Mouse (Mus musculus) liver, embryonic 14.5 days (tissue): ENCODE measurements around the gene Ank2. TPM values are rescaled to one million over a fixed set of nuclear protein-coding genes. Genes with fewer than 3 reads are reported as not detected.

Experiments
- ATAC-seq: fragments of 200-750 bp; cut with Nextera tagmentation; 2 replicates; pipeline ENCODE4 v1.8.0; 2017; ENCODE audit warnings: moderate number of reproducible peaks, mild to moderate bottlenecking, moderate library complexity; ENCODE audit not compliant: insufficient read depth
- DNase-seq, 3 experiments: peaks; one replicate each; pipeline ENCODE4 v3.0.0-alpha.2; 2012 to 2013; ENCODE audit warnings: low read depth in 3 of 3, low spot score in 3 of 3
- H3K27ac ChIP-seq: fragments of 300-500 bp; sonication (generic); 2 replicates; pipeline ENCODE4 v1.5.1; 2014; ENCODE audit warnings: moderate library complexity, mild to moderate bottlenecking, control low read depth, inconsistent platforms
- H3K27me3 ChIP-seq: fragments of 300-500 bp; sonication (generic); 2 replicates; pipeline ENCODE4 v1.6.1; 2014; ENCODE audit warnings: mild to moderate bottlenecking, low read length, moderate library complexity; ENCODE audit not compliant: control insufficient read depth, insufficient read depth
- H3K36me3 ChIP-seq: fragments of 300-500 bp; sonication (generic); replicated peaks from 2 replicates; pipeline ENCODE4 v1.6.1; 2014; ENCODE audit warnings: low read depth; ENCODE audit not compliant: control insufficient read depth, insufficient read depth
- H3K4me1 ChIP-seq, 2 experiments: fragments of 200-500 bp in 1 of 2; fragments of 300-500 bp in 1 of 2; sonication (generic) in 1 of 2; replicated peaks; 2 replicates each; pipeline ENCODE4 v1.6.1; 2012 to 2014; ENCODE audit warnings: antibody characterized with exemption in 1 of 2, inconsistent platforms in 1 of 2, low read length in 1 of 2; ENCODE audit not compliant: control insufficient read depth in 2 of 2, insufficient read depth in 2 of 2
- H3K4me2 ChIP-seq: fragments of 300-500 bp; sonication (generic); 2 replicates; pipeline ENCODE4 v1.6.1; 2014; ENCODE audit warnings: low read depth, mild to moderate bottlenecking, control low read depth, moderate library complexity
- H3K4me3 ChIP-seq, 2 experiments: fragments of 200-500 bp in 1 of 2; fragments of 300-500 bp in 1 of 2; sonication (generic) in 1 of 2; 2 replicates each; pipeline ENCODE4 v1.5.1; 2012 to 2014; ENCODE audit warnings: low read depth in 2 of 2, low read length in 2 of 2, mild to moderate bottlenecking in 2 of 2, control low read depth in 1 of 2, inconsistent platforms in 1 of 2, moderate library complexity in 1 of 2; ENCODE audit not compliant: insufficient read depth in 1 of 2
- H3K9ac ChIP-seq: fragments of 300-500 bp; sonication (generic); replicated peaks from 2 replicates; pipeline ENCODE4 v1.6.1; 2014; ENCODE audit warnings: mild to moderate bottlenecking, control low read depth, moderate library complexity
- H3K9me3 ChIP-seq: fragments of 300-500 bp; sonication (generic); 2 replicates; pipeline ENCODE4 v1.6.1; 2016; ENCODE audit warnings: low read length, mixed read lengths; ENCODE audit not compliant: control insufficient read depth
- CTCF ChIP-seq: IDR thresholded peaks from 2 replicates; pipeline ENCODE4 v1.5.1; 2016; ENCODE audit warnings: antibody characterized with exemption, low read depth, control low read depth
- EP300 ChIP-seq: IDR thresholded peaks from 2 replicates; pipeline ENCODE4 v1.6.1; 2016; ENCODE audit warnings: antibody characterized with exemption, low read depth
- WGBS: fragments of 180-500 bp; shearing (Covaris S2); extraction: QIAGEN DNeasy Blood & Tissue Kit; methylation state at CpG from one replicate; pipeline ENCODE4 v1.1.7; 2014; ENCODE audit not compliant: insufficient replicate concordance; 5-methylcytosine and 5-hydroxymethylcytosine counted together
- polyA plus RNA-seq, 2 experiments: library from polyadenylated mRNA; depleted of rRNA in 1 of 2; stranded (reverse) in 1 of 2; unstranded in 1 of 2; fragments of >200 nt; fragmentation: Nextera tagmentation in 1 of 2; extraction: Ambion mirVana in 1 of 2; gene quantifications; 2 replicates each; pipeline versions ENCODE4 v1.2.1 to v1.2.3; 2012 to 2014

The Ank2 gene
- polyA plus RNA-seq, 2 experiments = 4.8 to 5.2 TPM

DNA sequence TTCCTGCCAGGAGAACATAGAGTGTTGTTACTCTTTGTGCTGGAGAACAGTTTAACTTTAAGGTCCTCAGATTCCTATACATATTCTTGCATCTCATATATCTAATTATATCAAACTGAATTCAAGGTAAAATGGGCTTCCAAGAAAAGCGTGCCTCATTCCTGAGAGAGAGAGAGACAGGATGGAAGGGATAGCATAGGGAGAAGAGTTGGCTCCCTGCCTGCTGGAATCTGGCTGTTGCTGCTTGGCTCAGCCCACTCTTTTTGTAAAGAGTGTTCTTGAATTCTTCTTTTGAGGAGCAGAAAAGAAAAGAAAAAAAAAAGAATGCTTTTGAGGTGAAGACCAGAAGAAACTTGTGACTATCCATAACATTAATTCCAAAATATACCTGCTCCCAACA, 427.7 kb downstream of the Ank2 start:
- H3K4me1 ChIP-seq = no peaks in the 10 kb centered on the region
- no peaks in the 10 kb centered on the region for H3K36me3 ChIP-seq
- no peak overlapping the region for H3K9ac ChIP-seq
- no peak overlapping the region for H3K27ac ChIP-seq
- no peak for TF ChIP-seq EP300
- no peak for TF ChIP-seq CTCF
- H3K4me3 ChIP-seq = no peak overlapping the region
- 79% methylated on average over 1 of the region's 1 CpGs for WGBS
- H3K9me3 ChIP-seq = no peaks in the 10 kb centered on the region
- no peaks in the 10 kb centered on the region for H3K27me3 ChIP-seq
- DNase-seq = no peak
- ATAC-seq = no peak
- no peak overlapping the region for H3K4me2 ChIP-seq

- Histone ChIP-seq H3K27ac (no peak overlapping the region), H3K27me3 (no peaks in the 10 kb centered on the region), H3K4me1 (no peaks in the 10 kb centered on the region), H3K4me2 (no peak overlapping the region), H3K36me3 (no peaks in the 10 kb centered on the region), H3K4me3 (no peak overlapping the region), H3K9ac (no peak overlapping the region), H3K9me3 (no peaks in the 10 kb centered on the region)
- no peak for TF ChIP-seq EP300
- no peak for TF ChIP-seq CTCF
- ATAC-seq (no peak), DNase-seq (no peak)
- 59% methylated on average over 5 of the region's 5 CpGs for WGBS
These were observed 435.3 kb downstream of the Ank2 start for GRCm38 (mm10) chr3:127063654-127064386.

GRCm38 (mm10) chr3:127059671-127060070, 439.5 kb downstream of the Ank2 start:
- ATAC-seq (no peak), DNase-seq (no peak)
- H3K36me3 ChIP-seq = no peaks in the 10 kb centered on the region
- H3K27me3 ChIP-seq = no peaks in the 10 kb centered on the region
- H3K4me1 ChIP-seq = no peaks in the 10 kb centered on the region
- TF ChIP-seq EP300 (no peak), CTCF (no peak)
- no peak overlapping the region for H3K9ac ChIP-seq
- WGBS = 62% methylated on average over 4 of the region's 4 CpGs
- no peak overlapping the region for H3K27ac ChIP-seq
- no peak overlapping the region for H3K4me3 ChIP-seq
- no peaks in the 10 kb centered on the region for H3K9me3 ChIP-seq
- H3K4me2 ChIP-seq = no peak overlapping the region

DNA sequence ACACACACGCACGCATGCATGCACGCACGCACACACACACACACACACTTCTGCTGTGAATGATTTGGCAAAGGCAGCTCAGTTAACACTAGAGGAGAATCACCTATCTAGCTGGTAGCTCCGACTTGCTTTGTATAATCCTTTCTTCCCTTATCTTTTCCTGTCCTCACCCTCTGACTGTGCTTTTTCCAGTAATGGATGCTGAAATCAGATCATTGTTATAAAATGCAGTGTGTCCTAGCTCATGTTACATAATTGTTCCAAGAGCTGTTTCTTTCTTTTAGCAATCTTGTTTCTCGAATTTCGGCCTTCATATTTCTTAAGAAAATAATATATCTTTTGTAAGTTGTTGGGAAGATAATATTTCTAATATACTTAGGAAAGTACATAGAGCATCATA, 457.9 kb downstream of the Ank2 start:
- Histone ChIP-seq H3K9me3 (no peaks in the 10 kb centered on the region), H3K4me1 (no peaks in the 10 kb centered on the region), H3K9ac (no peak overlapping the region), H3K4me2 (no peak overlapping the region), H3K4me3 (no peak overlapping the region), H3K27ac (no peak overlapping the region), H3K27me3 (no peaks in the 10 kb centered on the region), H3K36me3 (no peaks in the 10 kb centered on the region)
- no peak for ATAC-seq
- WGBS = 68% methylated on average over 7 of the region's 7 CpGs
- no peak for DNase-seq
- TF ChIP-seq CTCF = no peak
- no peak for TF ChIP-seq EP300

DNA sequence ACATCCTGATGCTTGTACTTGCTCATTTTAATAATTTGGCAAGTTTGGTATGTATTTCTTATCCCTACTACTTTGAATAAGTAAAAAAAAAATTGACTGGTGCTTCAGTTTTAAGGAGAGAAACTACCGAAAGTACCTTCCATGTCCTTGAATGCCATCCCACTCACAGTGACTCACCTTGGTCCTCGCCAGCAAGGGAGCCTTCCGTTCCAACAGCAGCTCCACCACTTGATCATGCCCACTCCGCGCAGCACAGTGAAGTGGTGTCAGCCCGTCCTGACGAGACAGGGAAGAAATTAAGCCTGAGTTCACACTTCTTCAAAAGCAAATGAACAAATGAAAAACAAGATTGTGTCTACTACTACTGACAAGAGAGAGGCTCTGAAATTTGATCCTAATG, 460.6 kb downstream of the Ank2 start:
- Histone ChIP-seq H3K9me3 (no peaks in the 10 kb centered on the region), H3K4me2 (no peak overlapping the region), H3K4me1 (no peaks in the 10 kb centered on the region), H3K36me3 (no peaks in the 10 kb centered on the region), H3K4me3 (no peak overlapping the region), H3K27ac (no peak overlapping the region), H3K27me3 (no peaks in the 10 kb centered on the region), H3K9ac (no peak overlapping the region)
- ATAC-seq (no peak), DNase-seq (no peak)
- WGBS = 67% methylated on average over 7 of the region's 7 CpGs
- TF ChIP-seq CTCF (no peak), EP300 (no peak)
